Mouse (Mus musculus) left cerebral cortex, postnatal 14 days (tissue): ENCODE data around the gene Itgad. TPM values are rescaled to one million over a fixed set of nuclear protein-coding genes. Genes with fewer than 3 reads are reported as not detected.

Source experiments
- DNase-seq, 2 experiments: peaks; one replicate each; pipeline ENCODE4 v3.0.0; 2021 to 2022; ENCODE audit warnings: low spot score in 2 of 2, mixed read lengths in 1 of 2
- intact Hi-C: fragments of 180-260 bp; cut with DNase I; formaldehyde crosslinking; loops from one replicate; pipeline ENCODE4 v1.15.1; 2025
- total RNA-seq, 2 experiments: library from RNA; stranded (reverse); gene quantifications; 2 replicates each; pipeline ENCODE4 v1.2.3; 2021

The Itgad gene
- total RNA-seq, 2 experiments from 2014 or later = not detected

GRCm38 (mm10) chr7:128266056-128266455, 111.9 kb downstream of the Itgad start:
- no peak for DNase-seq
- intact Hi-C loops = no loop called here

- no peak for DNase-seq
- intact Hi-C loops = no loop called here
Observed at GRCm38 (mm10) chr7:128267391-128267790, 113.2 kb downstream of the Itgad start.

- intact Hi-C loops = no loop called here
- DNase-seq = no peak
Observed at GRCm38 (mm10) chr7:128267813-128268212, 113.6 kb downstream of the Itgad start.

GRCm38 (mm10) chr7:128270431-128270850, 116.3 kb downstream of the Itgad start:
- no peak for DNase-seq
- intact Hi-C loops = no loop called here

- intact Hi-C loops = no loop called here
Observed at GRCm38 (mm10) chr7:128271496-128271895, 117.3 kb downstream of the Itgad start.

More at GRCm38 (mm10) chr7:128271496-128271895, 117.3 kb downstream of the Itgad start:
- no peak for DNase-seq

Other genes starting within 250 kb of the Itgad start
- gene Kat8, start 241.9 kb upstream of the Itgad start, total RNA-seq = 10 to 100 TPM; 26.0 to 30.0 TPM
- under 1 TPM in 1 of 2 experiments, not detected in 1; 0.89 TPM for gene Prss8, start 224.3 kb upstream of the Itgad start, total RNA-seq
- 10 to 100 TPM in 1 of 2 experiments, 1 to 10 TPM in 1; 9.8 to 10.3 TPM for gene Prss36, start 207.7 kb upstream of the Itgad start, total RNA-seq
- 100 to 1,000 TPM; 313 to 324 TPM for gene Fus, start 186.9 kb upstream of the Itgad start, total RNA-seq
- gene Pycard, start 160.5 kb upstream of the Itgad start, total RNA-seq = 1 to 10 TPM; 2.2 to 3.7 TPM
- gene Trim72, start 150.4 kb upstream of the Itgad start, total RNA-seq = under 1 TPM; 0.64 to 0.97 TPM
- 10 to 100 TPM; 10.9 to 11.6 TPM for gene Itgam, start 91.7 kb upstream of the Itgad start, total RNA-seq
- under 1 TPM in 1 of 2 experiments, not detected in 1; 0.08 TPM for gene Gm49368, start 91.7 kb upstream of the Itgad start, total RNA-seq
- under 1 TPM in 1 of 2 experiments, not detected in 1; 0.23 TPM for gene Itgax, start 24.8 kb upstream of the Itgad start, total RNA-seq
- gene Cox6a2, start 52.0 kb downstream of the Itgad start, total RNA-seq = 10 to 100 TPM; 13.5 to 17.3 TPM
- gene Armc5, start 83.0 kb downstream of the Itgad start, total RNA-seq = 10 to 100 TPM in 1 of 2 experiments, 1 to 10 TPM in 1; 9.7 to 11.4 TPM
- 1 to 10 TPM; 3.6 to 4.0 TPM for gene 9130023H24Rik, start 83.7 kb downstream of the Itgad start, total RNA-seq
- gene Tgfb1i1, start 92.4 kb downstream of the Itgad start, total RNA-seq = 10 to 100 TPM; 27.1 to 27.4 TPM
- gene Slc5a2, start 111.3 kb downstream of the Itgad start, total RNA-seq = not detected
- gene BC017158, start 143.8 kb downstream of the Itgad start, total RNA-seq = 10 to 100 TPM; 23.4 to 24.5 TPM